Mouse (Mus musculus): Measurements from ENCODE around the gene Pmpca.

DNA sequence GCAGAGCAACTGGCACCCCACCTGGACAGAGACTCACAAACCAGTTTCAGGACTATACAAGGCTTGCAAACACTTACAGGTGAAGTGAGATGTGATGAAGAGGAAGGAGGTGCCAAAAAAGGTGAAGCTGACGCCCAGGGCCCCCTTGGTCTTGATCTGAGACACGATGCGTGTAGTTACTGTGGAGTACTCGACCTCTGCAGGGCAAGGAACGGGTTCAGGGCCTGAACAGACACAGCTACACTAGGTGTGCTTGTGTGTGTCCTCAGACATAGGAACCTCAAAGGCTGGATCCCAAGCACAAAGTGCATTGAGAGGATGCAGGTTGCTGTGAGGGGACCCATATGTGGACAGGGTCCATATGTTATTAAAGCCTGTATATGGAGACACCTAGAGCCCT is 11.2 kb downstream of the Pmpca start:
- TF ChIP-seq POLR2A (IDR thresholded peaks at IDR 0.05; ENCODE audit: borderline replicate concordance, extremely low read depth, insufficient read depth, insufficient read length, poor library complexity, severe bottlenecking) (no peak), CTCF (IDR thresholded peaks at IDR 0.05; ENCODE audit: borderline replicate concordance, extremely low read depth, insufficient read depth, insufficient read length) (no peak)

Data from brain, embryonic 14.5 days (tissue).